Mouse (Mus musculus) T-helper 2 cell (primary cell): Measurements from ENCODE around the gene Gm10061.
"Not testable (repeated sequence)": the region's sequence is repeated elsewhere in the genome, so short reads cannot be mapped to it uniquely, and the experiment has no call there.

Source experiments
- in situ Hi-C: fragments of 300-600 bp; cut with MboI, MseI; formaldehyde crosslinking; loops from one replicate; pipeline ENCODE4 v1.15.1; 2025; ENCODE audit warnings: high pct_unique_total_duplicates

The Gm10061 gene

GRCm38 (mm10) chr16:89150786-89151185, at the start of gene Gm10061:
Gm10061 (plus strand) TSS chr16:89151086.
- in situ Hi-C loops, result no loop called here

DNA sequence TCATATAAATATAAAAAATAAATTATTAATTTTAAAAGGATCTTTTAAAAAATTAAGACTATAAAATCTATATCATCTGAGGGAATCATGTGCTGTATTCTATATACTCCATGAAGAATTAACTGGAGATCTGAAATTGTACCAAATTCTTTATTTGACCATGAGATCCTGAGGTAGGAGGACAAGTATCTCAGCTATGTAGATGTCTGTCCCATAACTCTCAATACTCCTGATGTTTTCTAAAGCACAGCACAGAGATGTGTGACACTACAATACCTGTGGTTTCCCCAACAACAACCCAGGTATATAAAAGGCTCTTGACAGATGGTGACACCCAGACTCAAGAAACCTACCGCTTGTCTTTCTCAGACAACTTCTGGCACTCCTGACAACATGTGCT, 10.3 kb upstream of the Gm10061 start, which contains the start of gene Gm6358:
TSS of gene Gm6358 (plus strand) at position 301 of the 400 bp plus-strand sequence.
- in situ Hi-C loops, result no loop called here

GRCm38 (mm10) chr16:89157652-89158051, 6.8 kb downstream of the Gm10061 start, which contains the start of gene Gm9789:
Gm9789 (plus strand) TSS chr16:89157952.
- in situ Hi-C loops, result no loop called here

- in situ Hi-C loops, result not testable (repeated sequence)
These were observed 18.3 kb downstream of the Gm10061 start, which contains the start of gene Gm7735 for GRCm38 (mm10) chr16:89169190-89169589. Gm7735 (plus strand) TSS chr16:89169490.

DNA sequence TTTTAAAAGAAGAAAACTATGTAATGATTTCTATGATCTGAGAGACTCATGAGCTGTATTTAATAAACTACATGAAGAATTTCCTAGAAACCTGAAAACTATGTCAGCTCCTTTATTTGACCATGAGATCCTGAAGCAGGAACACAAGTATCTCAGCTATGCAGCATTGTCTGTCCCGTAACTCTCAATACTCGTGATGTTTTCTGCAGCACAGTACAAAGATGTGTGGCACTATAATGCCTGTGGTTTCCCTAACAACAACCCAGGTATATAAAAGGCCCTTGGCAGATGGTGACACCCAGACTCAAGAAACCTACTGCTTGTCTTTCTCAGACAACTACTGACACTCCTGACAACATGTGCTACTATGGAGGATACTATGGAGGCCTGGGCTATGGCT, 23.5 kb downstream of the Gm10061 start, which contains the start of gene 1110057P08Rik:
TSS of gene 1110057P08Rik (plus strand) at position 301 of the 400 bp plus-strand sequence.
- in situ Hi-C loops, result no loop called here

GRCm38 (mm10) chr16:89188621-89189020, 37.7 kb downstream of the Gm10061 start:
- in situ Hi-C loops, result no loop called here
